ENCODE assay signal across 24 mouse cellular contexts in the genomic region with DNA sequence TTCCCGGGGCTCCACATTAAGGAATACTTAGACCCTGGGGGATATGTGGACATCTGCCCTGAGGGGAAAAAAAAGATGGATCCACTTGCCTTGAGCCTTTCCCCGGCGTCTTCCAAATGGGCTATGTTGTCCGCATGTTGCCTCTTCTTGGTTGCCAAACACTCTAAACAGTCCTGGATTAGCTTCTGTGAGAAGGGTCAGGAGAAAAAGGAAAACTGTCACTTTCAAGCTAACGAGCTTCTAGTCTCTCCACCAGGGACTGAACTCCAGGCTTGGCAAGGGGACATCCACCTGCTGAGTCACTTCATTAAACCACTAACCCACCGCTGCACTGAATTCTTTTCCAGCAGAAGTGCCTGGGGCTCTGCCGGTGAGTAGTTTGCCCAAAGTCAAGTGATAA.
"Had no signal": no experiment of that assay in that cellular context is flagged by ENCODE, and none has a peak within 500 bp of the region (broad histone marks: within the 10 kb centered on the region; RNA-seq: fewer than 3 reads in every experiment).

No protein-coding gene starts in this region.

- H3K27ac ChIP-seq: kidney, postnatal 0 days; limb, embryonic 12.5 days; limb, embryonic 15.5 days; liver, embryonic 14.5 days; macrophage; midbrain, embryonic 10.5 days; neural tube, embryonic 12.5 days; neural tube, embryonic 15.5 days; stomach, embryonic 15.5 days had no signal

- DNase-seq: kidney, adult 2 months; kidney, postnatal 25 days; layer of hippocampus, postnatal 36 days; left cerebral cortex, postnatal 4 days; liver, postnatal 0 days; lung, embryonic 14.5 days; midbrain, embryonic 14.5 days; right cerebral cortex, adult 18-20 months; right cerebral cortex, postnatal 14 days; right cerebral cortex, postnatal 4 days; spleen, adult 18-20 months; thymus, adult 2 months; thymus, postnatal 14 days; thymus, postnatal 4 days had no signal

- H3K4me3 ChIP-seq: limb, embryonic 12.5 days; limb, embryonic 15.5 days; megakaryocyte, embryonic 14.5 days; midbrain, embryonic 10.5 days; neural tube, embryonic 12.5 days; neural tube, embryonic 15.5 days; stomach, embryonic 15.5 days had no signal

- H3K36me3 ChIP-seq: limb, embryonic 12.5 days; limb, embryonic 15.5 days; midbrain, embryonic 10.5 days; neural tube, embryonic 12.5 days; neural tube, embryonic 15.5 days; stomach, embryonic 15.5 days had no signal
